ENCODE assay signal across 1 mouse cellular context in genomic region chr11:49245634-49246415, GRCm38 (mm10).
TF ChIP-seq lines count a peak whose summit lies in the region.

No protein-coding gene starts in this region.

TF ChIP-seq in CH12.LX, 34 proteins besides CTCF, POLR2A, EP300 and RAD21 (continued from another document):
- TF ChIP-seq MEF2A (IDR thresholded peaks at IDR 0.05; ENCODE audit: borderline replicate concordance, low read depth, low read length) = 0 out of 2 replicates have a peak, but pooled peaks have one; percentile 11
- TF ChIP-seq USF1 (IDR thresholded peaks at IDR 0.05; ENCODE audit: low read depth, low read length) = no peak
- TF ChIP-seq MAFK (IDR thresholded peaks at IDR 0.05; ENCODE audit: insufficient replicate concordance, low read length) = no peak
- TF ChIP-seq USF2 (conservative IDR thresholded peaks at IDR 0.05; ENCODE audit: low read depth, low read length) = no peak
- no peak for TF ChIP-seq RCOR1 (conservative IDR thresholded peaks at IDR 0.05; ENCODE audit: low read depth, low read length)
- TF ChIP-seq SMC3 (IDR thresholded peaks at IDR 0.05; ENCODE audit: low read depth, low read length) = no peak
- no peak for TF ChIP-seq NELFE (IDR thresholded peaks at IDR 0.05; ENCODE audit: low read depth, low read length)
- TF ChIP-seq ELF1 (IDR thresholded peaks at IDR 0.05; ENCODE audit: low read depth, low read length) = 0 out of 2 replicates have a peak, but pooled peaks have one; percentile 16
- TF ChIP-seq POLR2AphosphoS2 (IDR thresholded peaks at IDR 0.05; ENCODE audit: low read depth, low read length) = no peak
- TF ChIP-seq JUN (IDR thresholded peaks at IDR 0.05; ENCODE audit: insufficient read depth, low read depth, low read length) = no peak
- no peak for TF ChIP-seq ZNF384 (IDR thresholded peaks at IDR 0.05; ENCODE audit: low read depth, low read length)
- no peak; the same call in 1 of the 2 replicates for TF ChIP-seq MYC (IDR thresholded peaks at IDR 0.05; ENCODE audit: low read depth, low read length)
- TF ChIP-seq MAZ (IDR thresholded peaks at IDR 0.05; ENCODE audit: low read depth, low read length) = no peak
- TF ChIP-seq E2F4 (IDR thresholded peaks at IDR 0.05; ENCODE audit: insufficient replicate concordance, low read depth, low read length) = no peak
- TF ChIP-seq NRF1 (IDR thresholded peaks at IDR 0.05; ENCODE audit: low read depth, low read length) = no peak
- TF ChIP-seq GABPA (IDR thresholded peaks at IDR 0.05; ENCODE audit: insufficient replicate concordance, low read depth, low read length) = no peak
- TF ChIP-seq ZKSCAN1 (IDR thresholded peaks at IDR 0.05; ENCODE audit: borderline replicate concordance, low read depth, low read length) = no peak
- no peak for TF ChIP-seq ZC3H11A (IDR thresholded peaks at IDR 0.05; ENCODE audit: low read depth, low read length)
- TF ChIP-seq SIN3A (IDR thresholded peaks at IDR 0.05; ENCODE audit: low read length) = peak; percentile 60
- no peak; the same call in 1 of the 2 replicates for TF ChIP-seq MAX (IDR thresholded peaks at IDR 0.05; ENCODE audit: low read length)
- TF ChIP-seq MXI1 (IDR thresholded peaks at IDR 0.05; ENCODE audit: low read depth, low read length) = peak; percentile 6
- 0 out of 2 replicates have a peak, but pooled peaks have one; percentile 3 for TF ChIP-seq TBP (conservative IDR thresholded peaks at IDR 0.05; ENCODE audit: low read depth, low read length)
